Mouse (Mus musculus): ENCODE measurements around the gene Lamb2. TPM values are rescaled to one million over a fixed set of nuclear protein-coding genes. Genes with fewer than 3 reads are reported as not detected.

Lamb2 gene
- polyA plus RNA-seq (2014; fragmentation: Nextera tagmentation; extraction: Ambion mirVana): 8.3 and 15.3 TPM in 2 replicates

DNA sequence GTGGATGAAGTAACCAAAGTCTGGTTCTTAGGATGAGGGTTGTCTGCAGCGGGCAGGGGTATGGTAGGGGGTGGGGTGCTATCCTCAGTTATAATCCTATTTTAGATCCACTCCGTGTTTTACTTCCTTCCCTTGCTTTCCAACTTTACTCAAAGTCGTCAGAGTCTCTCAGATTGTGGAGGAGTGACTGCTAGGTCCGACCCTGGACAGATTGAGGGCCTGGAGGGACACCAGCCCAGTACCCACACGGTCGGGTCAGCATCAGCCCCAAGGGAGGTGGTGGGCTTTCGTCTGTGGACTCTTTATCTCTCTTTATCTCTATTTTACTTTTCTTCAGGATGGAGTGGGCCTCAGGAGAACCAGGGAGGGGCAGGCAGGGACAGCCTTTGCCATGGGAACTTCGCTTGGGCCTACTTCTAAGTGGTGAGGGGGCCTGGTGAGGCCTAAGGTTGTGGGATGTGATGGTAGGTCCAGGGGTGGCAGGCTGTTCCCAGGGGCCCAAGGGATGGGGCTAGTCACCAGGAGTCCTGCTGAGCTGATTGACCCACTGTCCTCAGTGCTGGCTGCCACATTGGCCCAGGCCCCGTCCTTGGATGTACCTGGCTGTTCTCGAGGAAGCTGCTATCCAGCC, at the start of gene Lamb2:
Gene Lamb2, plus strand, starts transcription at position 16 of the 631 bp plus-strand sequence.
- ATAC-seq (ENCODE audit: low read depth): peak; percentile 47; the same call in 1 of the 2 replicates
- H3K27ac ChIP-seq (ENCODE audit: low read depth, low read length): peak within 1 kb of the TSS; percentile 34
- no peaks in the 10 kb centered on the region for H3K27me3 ChIP-seq (ENCODE audit: control insufficient read depth, insufficient read depth, low read length)
- peaks cover 6% of the 10 kb centered on the region for H3K4me1 ChIP-seq (ENCODE audit: control insufficient read depth, insufficient read depth, low read length)
- WGBS: 12% methylated on average over 10 of the region's 10 CpGs
- H3K9me3 ChIP-seq (ENCODE audit: control insufficient read depth, low read length): no peaks in the 10 kb centered on the region
- H3K4me3 ChIP-seq (ENCODE audit: low read depth, low read length): peak within 1 kb of the TSS; percentile 28
- H3K9ac ChIP-seq (replicated peaks; ENCODE audit: low read depth, low read length): peak within 1 kb of the TSS; percentile 32; the same call in 1 of the 2 replicates
- peak within 1 kb of the TSS; percentile 43 for H3K4me2 ChIP-seq (ENCODE audit: low read depth, low read length)
- H3K36me3 ChIP-seq (ENCODE audit: control insufficient read depth, insufficient read depth, low read length): no peaks in the 10 kb centered on the region

DNA sequence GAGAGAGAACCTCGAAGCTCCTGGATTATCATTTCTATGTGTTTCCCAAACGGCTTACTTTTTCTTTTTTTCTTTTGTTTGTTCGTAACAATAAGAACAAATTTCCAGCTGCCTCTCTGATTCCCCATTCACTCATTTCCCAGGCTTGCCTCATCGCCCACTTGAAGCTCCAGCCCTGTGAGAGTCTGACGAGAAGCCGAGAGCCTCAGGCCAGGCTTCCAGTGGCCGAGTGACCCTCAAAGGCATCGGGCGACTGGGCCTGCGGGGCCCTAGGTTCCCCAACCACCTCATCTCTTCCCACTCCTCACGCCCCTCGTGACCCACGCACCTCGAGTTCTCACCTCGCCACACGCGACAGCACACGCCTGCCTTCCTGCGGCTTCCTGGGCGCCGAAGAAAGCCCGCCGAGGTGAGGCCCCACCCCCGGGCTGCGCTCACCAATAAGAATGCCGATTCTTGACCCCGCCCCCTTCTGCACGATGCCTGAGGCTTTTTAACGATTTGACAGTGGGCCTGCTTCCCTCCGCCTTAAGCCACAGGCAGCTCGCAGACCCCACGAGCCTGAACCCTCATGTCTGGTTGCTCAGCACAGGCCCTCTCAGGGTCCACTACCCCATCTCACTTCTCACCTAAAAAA, 48.0 kb upstream of the Lamb2 start:
- no peak overlapping the region for H3K27ac ChIP-seq (ENCODE audit: low read depth, low read length)
- WGBS: 53% methylated on average over 32 of the region's 32 CpGs
- H3K4me1 ChIP-seq (ENCODE audit: control insufficient read depth, insufficient read depth, low read length): no peaks in the 10 kb centered on the region
- ATAC-seq (ENCODE audit: low read depth): 0 out of 2 replicates have a peak, but pooled peaks have one; percentile 38
- peak overlapping the region; percentile 38 for H3K4me2 ChIP-seq (ENCODE audit: low read depth, low read length)
- 0 out of 2 replicates have a peak overlapping the region, but pooled peaks have one; percentile 12 for H3K9ac ChIP-seq (replicated peaks; ENCODE audit: low read depth, low read length)
- H3K27me3 ChIP-seq (ENCODE audit: control insufficient read depth, insufficient read depth, low read length): no peaks in the 10 kb centered on the region
- H3K36me3 ChIP-seq (ENCODE audit: control insufficient read depth, insufficient read depth, low read length): no peaks in the 10 kb centered on the region
- no peaks in the 10 kb centered on the region for H3K9me3 ChIP-seq (ENCODE audit: control insufficient read depth, low read length)
- H3K4me3 ChIP-seq (ENCODE audit: low read depth, low read length): peak overlapping the region; percentile 16; the same call in 1 of the 2 replicates

DNA sequence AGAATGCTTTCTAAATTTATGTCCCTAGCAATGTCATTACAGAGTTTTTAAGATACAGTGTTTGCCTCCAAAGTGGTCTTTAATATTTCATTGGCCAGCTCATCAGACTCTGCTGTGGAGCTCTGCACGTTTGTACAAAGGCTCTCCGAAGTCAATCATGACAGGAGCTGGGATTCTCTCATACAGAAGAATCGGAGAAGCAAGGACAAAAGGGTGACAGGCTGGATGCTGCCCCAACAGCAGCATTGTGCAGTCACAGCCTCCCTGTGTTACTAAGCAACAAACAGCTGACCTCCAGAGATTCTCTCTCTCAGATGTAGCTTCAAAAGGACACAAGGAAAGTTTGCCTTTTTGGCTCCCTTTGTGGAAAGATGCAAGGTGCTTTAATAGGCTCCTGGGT, 43.4 kb upstream of the Lamb2 start, which contains the start of gene BC048562:
Gene BC048562, plus strand, starts transcription at position 301 of the 400 bp plus-strand sequence.
- no peak within 1 kb of the TSS for H3K9ac ChIP-seq (replicated peaks; ENCODE audit: low read depth, low read length)
- no peak within 1 kb of the TSS for H3K4me3 ChIP-seq (ENCODE audit: low read depth, low read length)
- no peak within 1 kb of the TSS for H3K4me2 ChIP-seq (ENCODE audit: low read depth, low read length)
- no peaks in the 10 kb centered on the region for H3K9me3 ChIP-seq (ENCODE audit: control insufficient read depth, low read length)
- no peaks in the 10 kb centered on the region for H3K4me1 ChIP-seq (ENCODE audit: control insufficient read depth, insufficient read depth, low read length)
- WGBS: 36% methylated on average over 3 of the region's 3 CpGs
- H3K27me3 ChIP-seq (ENCODE audit: control insufficient read depth, insufficient read depth, low read length): no peaks in the 10 kb centered on the region
- H3K27ac ChIP-seq (ENCODE audit: low read depth, low read length): no peak within 1 kb of the TSS
- no peaks in the 10 kb centered on the region for H3K36me3 ChIP-seq (ENCODE audit: control insufficient read depth, insufficient read depth, low read length)
- no peak for ATAC-seq (ENCODE audit: low read depth)

DNA sequence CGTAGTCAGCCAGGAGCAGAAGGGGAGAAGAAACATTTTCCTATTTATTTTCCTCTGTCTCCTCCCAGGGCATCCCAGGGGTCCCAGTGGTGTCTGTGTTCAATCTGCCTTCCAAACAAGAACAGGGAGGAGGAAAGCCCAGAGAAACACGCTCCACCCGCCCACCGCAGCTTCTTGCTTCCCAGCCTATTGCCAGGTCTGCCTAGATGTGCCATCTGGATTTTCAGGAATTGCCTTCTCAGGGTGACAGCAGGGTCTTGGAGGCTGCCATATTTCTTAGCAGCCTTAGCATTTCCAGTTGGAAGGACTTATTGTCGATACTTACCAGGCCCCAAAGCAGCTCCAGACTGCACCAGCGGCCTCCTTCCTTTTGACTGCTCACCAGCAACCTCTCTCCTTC, 40.4 kb upstream of the Lamb2 start:
- no peak overlapping the region for H3K4me3 ChIP-seq (ENCODE audit: low read depth, low read length)
- no peak overlapping the region for H3K27ac ChIP-seq (ENCODE audit: low read depth, low read length)
- no peaks in the 10 kb centered on the region for H3K9me3 ChIP-seq (ENCODE audit: control insufficient read depth, low read length)
- H3K27me3 ChIP-seq (ENCODE audit: control insufficient read depth, insufficient read depth, low read length): no peaks in the 10 kb centered on the region
- no peaks in the 10 kb centered on the region for H3K4me1 ChIP-seq (ENCODE audit: control insufficient read depth, insufficient read depth, low read length)
- H3K36me3 ChIP-seq (ENCODE audit: control insufficient read depth, insufficient read depth, low read length): no peaks in the 10 kb centered on the region
- 83% methylated on average over 6 of the region's 6 CpGs for WGBS
- no peak overlapping the region for H3K9ac ChIP-seq (replicated peaks; ENCODE audit: low read depth, low read length)
- no peak for ATAC-seq (ENCODE audit: low read depth)
- no peak overlapping the region for H3K4me2 ChIP-seq (ENCODE audit: low read depth, low read length)

DNA sequence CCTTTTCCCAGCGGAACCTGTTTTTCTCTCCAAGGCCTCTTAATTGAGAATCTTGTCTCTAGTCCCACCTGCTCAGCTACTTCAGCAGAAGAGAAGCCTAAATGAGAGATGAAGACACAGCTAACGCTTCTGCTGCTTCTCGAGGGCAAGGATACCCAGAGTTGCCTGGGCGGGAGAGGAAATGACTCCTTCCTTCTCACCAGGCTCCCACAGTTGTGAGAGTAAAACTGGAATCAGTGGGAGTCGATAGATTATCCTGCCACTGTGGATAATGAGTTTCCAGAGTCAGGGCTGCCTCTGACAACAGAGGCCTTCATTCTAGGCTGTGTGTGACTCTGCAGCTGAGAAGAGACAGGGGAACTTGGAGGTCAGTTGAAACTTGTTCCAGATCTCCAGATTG, 39.1 kb upstream of the Lamb2 start:
- Histone ChIP-seq H3K27ac (ENCODE audit: low read depth, low read length) (no peak overlapping the region), H3K4me3 (ENCODE audit: low read depth, low read length) (no peak overlapping the region), H3K4me2 (ENCODE audit: low read depth, low read length) (no peak overlapping the region), H3K27me3 (ENCODE audit: control insufficient read depth, insufficient read depth, low read length) (no peaks in the 10 kb centered on the region), H3K4me1 (ENCODE audit: control insufficient read depth, insufficient read depth, low read length) (no peaks in the 10 kb centered on the region), H3K9me3 (ENCODE audit: control insufficient read depth, low read length) (no peaks in the 10 kb centered on the region), H3K9ac (replicated peaks; ENCODE audit: low read depth, low read length) (no peak overlapping the region), H3K36me3 (ENCODE audit: control insufficient read depth, insufficient read depth, low read length) (no peaks in the 10 kb centered on the region)
- no peak for ATAC-seq (ENCODE audit: low read depth)
- WGBS: 80% methylated on average over 5 of the region's 5 CpGs

DNA sequence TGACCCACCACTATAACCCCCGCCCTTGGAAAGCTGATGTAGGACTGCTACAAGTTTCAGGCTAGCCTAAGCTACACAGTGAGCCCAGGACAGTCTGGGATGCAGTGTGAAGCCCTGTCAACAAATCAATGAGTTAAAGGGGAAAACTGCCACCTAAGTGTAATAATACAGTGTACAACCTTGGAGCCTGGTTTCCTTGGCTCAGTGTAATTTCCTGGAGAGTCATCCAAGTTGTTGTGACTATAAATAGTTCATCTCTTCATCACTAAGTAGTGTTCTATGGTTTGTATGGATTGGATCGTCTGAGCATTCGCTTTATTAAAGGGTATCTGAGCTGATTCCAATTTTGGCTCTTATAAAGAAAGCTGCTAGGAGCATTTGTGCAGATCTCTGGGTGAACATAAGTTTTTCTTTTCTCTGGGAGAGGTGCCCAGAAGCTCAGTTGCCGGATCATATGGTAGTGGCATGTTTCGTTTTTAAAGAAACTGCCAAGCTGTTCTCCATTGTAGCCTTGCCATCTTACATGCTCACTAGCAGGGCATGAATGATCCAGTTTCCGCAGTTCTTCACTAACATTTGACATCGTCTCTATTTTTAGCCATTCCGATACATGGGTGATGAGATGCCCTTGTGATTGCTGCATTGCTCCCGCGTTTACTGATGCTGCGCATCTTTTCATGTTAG, 38.2 kb upstream of the Lamb2 start:
- ATAC-seq (ENCODE audit: low read depth): no peak
- Histone ChIP-seq H3K4me2 (ENCODE audit: low read depth, low read length) (no peak overlapping the region), H3K27ac (ENCODE audit: low read depth, low read length) (no peak overlapping the region), H3K4me3 (ENCODE audit: low read depth, low read length) (no peak overlapping the region), H3K36me3 (ENCODE audit: control insufficient read depth, insufficient read depth, low read length) (no peaks in the 10 kb centered on the region), H3K27me3 (ENCODE audit: control insufficient read depth, insufficient read depth, low read length) (no peaks in the 10 kb centered on the region), H3K9me3 (ENCODE audit: control insufficient read depth, low read length) (no peaks in the 10 kb centered on the region), H3K4me1 (ENCODE audit: control insufficient read depth, insufficient read depth, low read length) (no peaks in the 10 kb centered on the region), H3K9ac (replicated peaks; ENCODE audit: low read depth, low read length) (no peak overlapping the region)
- WGBS: 94% methylated on average over 11 of the region's 11 CpGs

DNA sequence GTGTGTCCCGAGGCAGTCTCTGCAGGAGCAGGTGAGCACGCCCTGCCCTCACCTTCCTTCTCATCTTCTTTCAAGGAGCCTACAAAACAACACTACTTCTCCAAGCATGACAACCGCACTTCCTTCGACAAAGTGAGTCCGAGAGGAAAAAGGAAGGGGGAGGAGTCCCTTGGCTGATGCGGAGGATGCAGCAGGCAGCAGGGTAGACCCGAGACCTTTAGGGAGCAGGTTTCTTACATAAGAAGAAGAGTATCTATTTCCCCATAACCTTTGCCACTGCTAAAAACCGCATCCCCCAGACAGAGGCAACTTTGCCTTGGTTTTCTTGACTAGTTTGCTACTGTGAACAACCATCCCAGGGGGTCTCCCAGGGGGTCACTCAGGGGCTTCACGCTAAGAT, 34.4 kb upstream of the Lamb2 start:
- WGBS: 67% methylated on average over 9 of the region's 9 CpGs
- Histone ChIP-seq H3K4me3 (ENCODE audit: low read depth, low read length) (no peak overlapping the region), H3K4me1 (ENCODE audit: control insufficient read depth, insufficient read depth, low read length) (peaks cover 13% of the 10 kb centered on the region), H3K36me3 (ENCODE audit: control insufficient read depth, insufficient read depth, low read length) (peaks cover 8% of the 10 kb centered on the region), H3K4me2 (ENCODE audit: low read depth, low read length) (no peak overlapping the region), H3K27ac (ENCODE audit: low read depth, low read length) (no peak overlapping the region), H3K27me3 (ENCODE audit: control insufficient read depth, insufficient read depth, low read length) (no peaks in the 10 kb centered on the region), H3K9ac (replicated peaks; ENCODE audit: low read depth, low read length) (no peak overlapping the region), H3K9me3 (ENCODE audit: control insufficient read depth, low read length) (no peaks in the 10 kb centered on the region)
- ATAC-seq (ENCODE audit: low read depth): no peak

DNA sequence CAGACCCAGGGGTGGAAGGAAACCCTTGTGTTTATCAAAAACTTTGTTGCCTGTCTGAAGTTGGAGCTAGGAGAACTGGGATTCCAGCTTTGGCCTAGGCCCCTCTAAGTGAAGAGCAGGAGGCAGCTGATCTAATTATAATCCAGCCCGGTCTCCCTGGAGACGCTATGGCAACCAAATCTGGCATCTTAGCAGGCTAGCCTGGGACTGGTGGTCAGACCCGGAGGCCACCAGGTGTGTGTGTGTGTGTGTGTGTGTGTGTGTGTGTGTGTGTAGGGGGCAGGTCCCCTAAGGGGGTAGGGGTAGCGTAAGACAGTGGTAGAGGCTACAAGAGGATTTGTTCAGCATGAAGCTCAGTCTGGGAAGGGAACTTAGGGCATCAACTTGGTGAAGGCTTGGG, 29.7 kb upstream of the Lamb2 start:
- Histone ChIP-seq H3K9ac (replicated peaks; ENCODE audit: low read depth, low read length) (no peak overlapping the region), H3K9me3 (ENCODE audit: control insufficient read depth, low read length) (no peaks in the 10 kb centered on the region), H3K4me3 (ENCODE audit: low read depth, low read length) (no peak overlapping the region), H3K4me1 (ENCODE audit: control insufficient read depth, insufficient read depth, low read length) (peaks cover 35% of the 10 kb centered on the region), H3K27me3 (ENCODE audit: control insufficient read depth, insufficient read depth, low read length) (no peaks in the 10 kb centered on the region), H3K27ac (ENCODE audit: low read depth, low read length) (peak overlapping the region; percentile 82), H3K4me2 (ENCODE audit: low read depth, low read length) (peak overlapping the region; percentile 74; the same call in 1 of the 2 replicates), H3K36me3 (ENCODE audit: control insufficient read depth, insufficient read depth, low read length) (peaks cover 8% of the 10 kb centered on the region)
- ATAC-seq (ENCODE audit: low read depth): peak; percentile 19
- WGBS: 32% methylated on average over 4 of the region's 4 CpGs
